Mouse (Mus musculus): ENCODE measurements around the gene Ndufa6.

DNA sequence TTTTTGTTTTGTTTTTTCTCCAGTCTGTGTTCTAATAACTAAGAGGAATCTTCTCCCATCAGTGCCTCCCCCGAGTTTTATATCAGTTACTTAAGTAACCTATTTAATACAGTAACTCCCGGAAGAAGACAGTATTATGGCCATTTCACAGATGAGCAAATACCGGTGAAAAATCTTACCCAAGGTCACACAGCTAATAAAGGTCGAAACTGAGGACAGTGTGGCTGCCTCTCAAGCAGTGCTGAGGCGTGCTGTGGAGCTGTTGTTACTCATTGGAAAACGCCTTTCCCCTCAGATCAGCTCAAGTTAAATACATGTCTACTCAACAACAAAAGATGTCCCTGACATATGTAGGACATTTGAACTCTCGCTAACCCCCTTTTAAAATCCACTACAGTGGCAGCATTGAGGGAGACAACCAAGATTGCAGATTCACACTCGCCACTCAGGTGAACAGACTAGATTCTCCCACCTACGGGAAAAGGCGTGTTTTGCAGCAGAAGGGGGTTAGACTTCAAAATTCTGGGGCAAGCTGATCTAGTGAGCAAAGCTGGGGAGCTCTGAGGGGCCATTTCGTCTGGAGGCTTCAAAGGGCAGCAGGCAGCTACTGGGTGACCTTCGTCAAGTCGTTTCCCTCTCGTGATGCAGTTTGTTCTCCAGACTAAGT is 911 bp downstream of the Ndufa6 start:
- TF ChIP-seq ZC3H11A (IDR thresholded peaks at IDR 0.05; ENCODE audit: borderline replicate concordance, low read depth, low read length) (no peak), MAFK (IDR thresholded peaks at IDR 0.05; ENCODE audit: insufficient read depth, low read depth, low read length) (no peak)
